Mouse (Mus musculus): Measurements from ENCODE around the gene Naa16.

The Naa16 gene

DNA sequence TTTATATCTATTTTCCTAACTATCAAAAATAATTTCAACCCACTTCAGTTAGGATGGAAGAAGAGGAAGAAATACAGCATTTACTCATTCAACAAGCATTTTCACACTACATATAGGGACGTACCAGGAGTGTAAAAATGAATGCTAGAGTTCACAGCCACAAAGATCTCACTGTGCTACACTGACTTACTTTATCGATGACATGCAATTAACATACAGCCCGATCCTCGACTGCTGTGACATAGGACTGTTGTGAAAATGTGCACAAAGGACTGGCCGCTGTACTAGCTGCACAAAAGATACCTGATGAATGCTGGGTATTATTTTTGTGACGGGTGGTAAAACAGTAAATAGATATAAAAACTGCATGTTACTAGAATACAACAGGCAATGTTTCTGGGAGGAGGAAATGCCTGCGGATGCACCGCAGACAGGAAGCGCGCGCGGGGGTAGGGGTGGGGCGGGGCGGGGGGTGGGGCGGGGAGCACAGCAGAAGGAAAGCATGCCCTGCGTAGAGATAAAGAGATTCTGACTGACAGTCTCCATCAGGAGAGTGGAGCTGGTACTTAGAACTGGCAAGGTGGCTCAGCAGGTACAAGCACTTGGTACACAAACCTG, 59.5 kb downstream of the Naa16 start:
- DNase-seq (ENCODE audit: extremely low spot score), result no peak

- DNase-seq (ENCODE audit: extremely low spot score), result peak; percentile 29
These were observed 63.5 kb downstream of the Naa16 start for GRCm38 (mm10) chr14:79327033-79327432.

- DNase-seq (ENCODE audit: extremely low spot score), result no peak
These were observed 66.3 kb downstream of the Naa16 start for GRCm38 (mm10) chr14:79324112-79324840.

DNA sequence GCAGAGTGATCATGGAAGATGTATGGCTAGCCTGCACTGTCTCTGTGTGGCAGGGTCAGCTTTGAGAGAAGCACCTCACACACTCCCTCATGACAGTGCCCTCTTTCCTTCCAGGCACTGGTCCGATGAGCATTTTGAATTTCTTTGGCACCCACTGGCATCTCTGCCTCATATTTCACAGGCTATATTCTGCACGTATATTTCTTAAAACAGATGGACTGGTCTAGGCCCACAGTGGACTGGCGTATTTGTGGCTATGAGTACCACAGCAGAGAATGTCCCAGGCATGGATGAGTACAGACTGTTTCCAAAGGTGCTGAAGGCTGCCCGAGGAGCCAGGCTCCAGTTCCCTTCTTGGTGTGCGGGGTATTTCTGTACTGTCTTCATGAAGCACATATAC, 68.7 kb downstream of the Naa16 start:
- no peak for DNase-seq (ENCODE audit: extremely low spot score)

- DNase-seq (ENCODE audit: extremely low spot score), result no peak
These were observed 69.4 kb downstream of the Naa16 start for GRCm38 (mm10) chr14:79321152-79321551.

GRCm38 (mm10) chr14:79317602-79318001, 73.0 kb downstream of the Naa16 start:
- DNase-seq (ENCODE audit: extremely low spot score), result no peak

- no peak for DNase-seq (ENCODE audit: extremely low spot score)
These were observed 74.7 kb downstream of the Naa16 start for GRCm38 (mm10) chr14:79315877-79316276.

- no peak for DNase-seq (ENCODE audit: extremely low spot score)
These were observed 76.2 kb downstream of the Naa16 start for GRCm38 (mm10) chr14:79314245-79315010.

DNA sequence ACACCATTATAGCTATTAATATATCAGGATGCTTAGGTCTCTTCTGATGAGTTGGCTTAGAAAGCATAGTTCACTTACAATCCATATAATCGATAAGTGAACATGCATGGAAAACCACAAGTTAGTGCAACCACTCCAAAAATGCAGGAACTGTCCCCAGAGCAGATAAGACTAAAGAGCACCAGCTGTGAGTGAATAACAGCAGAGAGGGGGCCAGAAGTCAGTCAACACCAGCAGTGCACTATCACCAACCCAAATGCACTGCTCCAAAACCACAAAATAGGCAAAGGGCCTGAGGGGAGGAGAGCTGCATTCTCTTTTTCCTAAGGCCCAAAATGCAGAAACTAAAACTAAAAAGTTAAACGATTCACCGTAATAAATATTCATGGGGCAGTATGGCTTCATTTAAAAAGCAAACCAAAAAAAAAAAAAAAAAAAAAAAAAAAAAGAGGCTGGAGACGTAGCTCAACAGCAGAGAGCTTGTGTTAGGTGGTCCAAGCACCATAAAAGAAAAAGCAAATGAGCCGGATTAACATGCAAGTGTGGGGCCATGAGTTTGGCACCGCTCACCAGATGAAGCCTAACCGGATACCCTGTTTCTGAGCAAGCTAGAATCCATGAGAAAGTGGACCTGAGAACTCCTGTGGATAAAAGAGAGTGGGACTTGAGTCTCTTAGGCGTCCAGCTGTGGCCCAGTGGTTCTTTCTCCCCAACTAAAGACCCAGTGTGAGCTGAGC, 77.0 kb downstream of the Naa16 start:
- DNase-seq (ENCODE audit: extremely low spot score), result no peak

- DNase-seq (ENCODE audit: extremely low spot score), result no peak
These were observed 77.9 kb downstream of the Naa16 start for GRCm38 (mm10) chr14:79312719-79313118.

DNA sequence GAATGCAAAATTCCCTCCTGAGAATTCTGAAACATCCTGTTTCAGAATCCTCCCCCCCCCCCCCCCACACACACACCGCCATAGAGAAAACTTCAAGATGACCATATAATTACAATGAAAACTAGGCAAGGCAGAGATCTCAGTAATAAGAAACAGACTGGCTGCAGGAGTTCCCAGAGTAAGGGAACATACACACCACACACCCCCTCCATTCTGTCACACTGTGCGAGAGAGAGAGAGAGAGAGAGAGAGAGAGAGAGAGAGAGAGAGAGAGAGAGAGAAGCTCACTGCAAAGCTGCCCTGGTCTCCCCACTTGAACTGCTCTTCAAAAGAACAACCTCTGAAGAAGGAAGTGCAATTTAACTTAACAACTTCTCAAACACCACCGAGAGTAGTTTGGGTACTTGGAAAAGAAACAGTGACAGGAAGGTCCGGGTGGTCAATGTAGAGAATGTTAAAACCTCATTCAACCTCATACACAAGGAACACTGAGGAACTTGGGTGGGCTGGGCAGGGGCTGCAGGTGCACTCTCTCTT, 78.6 kb downstream of the Naa16 start:
- DNase-seq (ENCODE audit: extremely low spot score), result no peak

- no peak for DNase-seq (ENCODE audit: extremely low spot score)
These were observed 81.5 kb downstream of the Naa16 start for GRCm38 (mm10) chr14:79309115-79309514.

- no peak for DNase-seq (ENCODE audit: extremely low spot score)
These were observed 82.2 kb downstream of the Naa16 start for GRCm38 (mm10) chr14:79308364-79308763.

- no peak for DNase-seq (ENCODE audit: extremely low spot score)
These were observed 82.7 kb downstream of the Naa16 start for GRCm38 (mm10) chr14:79307908-79308307.

GRCm38 (mm10) chr14:79307138-79307537, 83.4 kb downstream of the Naa16 start:
- DNase-seq (ENCODE audit: extremely low spot score), result no peak

- no peak for DNase-seq (ENCODE audit: extremely low spot score)
These were observed 85.6 kb downstream of the Naa16 start for GRCm38 (mm10) chr14:79304873-79305464.

DNA sequence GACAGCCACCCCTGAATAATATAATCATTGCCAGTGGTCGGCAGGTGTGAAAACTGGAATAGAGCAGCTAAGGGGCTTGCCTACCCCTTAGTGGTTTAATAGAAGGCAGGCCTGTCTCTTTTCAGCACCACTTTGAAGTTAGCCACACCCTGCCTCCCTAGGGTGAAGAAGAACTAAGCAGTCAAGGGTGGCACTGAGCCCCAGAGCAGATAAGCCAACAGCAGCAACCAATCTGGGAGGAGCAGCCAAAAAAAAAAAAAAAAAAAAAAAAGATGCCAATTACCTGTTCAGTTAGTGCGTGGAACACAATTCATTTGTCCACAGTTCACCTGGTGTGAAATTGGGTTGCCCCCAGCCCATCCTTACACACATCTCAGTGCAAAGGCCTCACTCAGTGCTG, 87.4 kb downstream of the Naa16 start:
- DNase-seq (ENCODE audit: extremely low spot score), result no peak

GRCm38 (mm10) chr14:79301466-79301875, 89.1 kb downstream of the Naa16 start, which contains the start of gene Rgcc:
TSS of gene Rgcc (minus strand) at chr14:79301645.
- peak; percentile 95 for DNase-seq (ENCODE audit: extremely low spot score)

DNA sequence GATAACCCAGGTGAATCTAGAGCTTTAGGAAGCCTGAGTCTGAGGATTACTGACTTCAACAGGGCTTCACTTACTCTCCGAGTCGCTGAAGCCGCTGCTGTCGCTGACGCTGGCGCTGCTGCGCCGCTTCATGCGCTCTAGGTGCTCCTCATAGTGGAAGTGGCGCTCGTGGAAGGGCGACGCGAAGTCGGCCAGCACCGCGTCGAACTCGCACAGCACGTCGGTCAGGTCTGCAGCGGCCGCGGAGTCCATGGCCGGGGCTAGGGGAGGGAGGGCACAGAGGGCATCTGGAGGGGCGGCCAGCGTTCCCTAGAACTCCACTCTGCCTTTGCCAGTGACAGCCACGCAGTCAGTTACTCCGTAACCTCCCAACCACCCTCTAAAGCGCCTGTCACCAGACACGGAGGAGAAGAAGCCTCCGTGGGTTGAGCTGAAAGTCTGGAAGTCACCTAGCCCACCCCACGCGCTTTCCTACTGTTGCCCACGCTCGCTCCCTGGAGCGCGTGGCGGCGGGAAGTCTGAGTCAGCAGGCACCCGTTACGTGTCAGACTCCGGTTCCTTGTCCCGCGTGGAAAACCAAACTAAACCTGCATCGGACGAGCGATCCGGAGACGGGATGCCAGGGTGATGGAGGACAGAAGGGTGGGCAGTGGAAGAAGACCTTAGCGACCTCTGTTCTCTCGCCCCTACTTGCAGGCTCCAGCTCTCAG, 89.8 kb downstream of the Naa16 start:
- no peak for DNase-seq (ENCODE audit: extremely low spot score)

DNA sequence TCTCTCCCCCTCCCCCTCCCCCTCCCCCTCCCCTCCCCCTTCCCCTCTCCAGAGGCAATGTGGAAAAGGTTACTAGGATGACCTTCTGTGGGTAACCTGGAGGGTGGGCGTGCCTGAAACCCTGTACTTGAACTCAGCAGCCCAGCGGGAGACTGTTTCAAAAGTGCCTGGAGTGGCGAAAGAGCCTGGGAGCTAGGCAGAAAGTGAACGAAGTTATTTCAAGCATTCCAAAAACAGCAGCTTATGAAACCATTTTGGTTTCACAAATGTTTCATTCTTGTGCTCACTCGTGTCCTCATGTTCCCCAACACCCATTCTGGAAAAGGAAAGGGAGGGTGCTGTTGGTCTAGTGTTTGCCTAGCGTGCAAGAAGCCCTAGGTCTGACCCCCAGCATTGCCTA, 90.8 kb downstream of the Naa16 start:
- no peak for DNase-seq (ENCODE audit: extremely low spot score)

GRCm38 (mm10) chr14:79299230-79299629, 91.3 kb downstream of the Naa16 start:
- DNase-seq (ENCODE audit: extremely low spot score), result no peak

All from embryo, embryonic 9.5 days (tissue).